9 mouse cellular contexts compared by ENCODE assay signal in the genomic region with DNA sequence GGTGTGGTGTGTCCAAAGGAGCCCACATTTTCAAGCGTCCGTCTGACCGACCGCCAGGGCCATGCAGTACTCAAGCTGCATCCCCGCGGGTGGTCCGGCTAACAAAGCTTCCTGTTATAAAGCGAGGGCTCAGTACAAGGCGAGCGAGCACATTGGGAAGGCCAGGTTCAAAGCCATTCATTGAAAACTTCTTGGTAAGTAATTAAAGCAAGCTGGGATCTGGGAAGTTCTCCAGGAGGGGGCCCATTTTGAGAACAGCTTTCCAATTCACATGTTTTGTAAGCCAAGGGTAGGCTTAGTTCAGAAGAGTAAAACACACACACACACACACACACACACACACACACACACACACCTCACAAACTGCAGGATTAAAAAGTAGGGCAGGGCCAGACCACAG. TPM values are rescaled to one million over a fixed set of nuclear protein-coding genes. Genes with fewer than 3 reads are reported as not detected.
DNase-seq lines count a peak whose midpoint lies in the region; ATAC-seq lines count a peak whose summit lies in the region.
"Had no signal": no experiment of that assay in that cellular context is flagged by ENCODE, and none has a peak within 500 bp of the region (broad histone marks: within the 10 kb centered on the region; RNA-seq: fewer than 3 reads in every experiment).

No protein-coding gene starts in this region.

- no peaks in the 10 kb centered on the region for H3K9me3 ChIP-seq in hindbrain, embryonic 10.5 days
- H3K9me3 ChIP-seq in limb, embryonic 11.5 days (ENCODE audit: control insufficient read depth, low read length), result no peaks in the 10 kb centered on the region

- H3K27ac ChIP-seq in hindbrain, embryonic 10.5 days, result no peak overlapping the region
- H3K27ac ChIP-seq in limb, embryonic 11.5 days (replicated peaks; ENCODE audit: low read depth, low read length), result 0 out of 2 replicates have a peak overlapping the region, but pooled peaks have one; percentile 8

- H3K9ac ChIP-seq in limb, embryonic 11.5 days (ENCODE audit: low read length), result no peak overlapping the region

- H3K36me3 ChIP-seq in hindbrain, embryonic 10.5 days, result no peaks in the 10 kb centered on the region
- H3K36me3 ChIP-seq in limb, embryonic 11.5 days (ENCODE audit: control insufficient read depth, insufficient read depth, low read length), result no peaks in the 10 kb centered on the region

- peaks cover 6% of the 10 kb centered on the region for H3K4me1 ChIP-seq in hindbrain, embryonic 10.5 days (replicated peaks)
- peaks cover 4% of the 10 kb centered on the region; the same call in 1 of the 2 replicates for H3K4me1 ChIP-seq in limb, embryonic 11.5 days (ENCODE audit: control insufficient read depth, insufficient read depth, low read length)

- peaks cover 2% of the 10 kb centered on the region for H3K27me3 ChIP-seq in hindbrain, embryonic 10.5 days (ENCODE audit: insufficient read depth, poor library complexity, severe bottlenecking)
- H3K27me3 ChIP-seq in limb, embryonic 11.5 days (ENCODE audit: control insufficient read depth, insufficient read depth, low read length), result no peaks in the 10 kb centered on the region

- ATAC-seq in limb, embryonic 11.5 days (ENCODE audit: insufficient number of reproducible peaks, low FRiP score, low TSS enrichment, low read depth), result peak; percentile 79; the same call in 1 of the 2 replicates
- no peak for ATAC-seq in activated CD4-positive, CD25-positive, alpha-beta regulatory T cell, adult 4 months
- no peak for ATAC-seq in CD4-positive, CD25-positive, alpha-beta regulatory T cell, adult 4 months

- no peak overlapping the region for H3K4me3 ChIP-seq in hindbrain, embryonic 10.5 days
- H3K4me3 ChIP-seq in limb, embryonic 11.5 days (ENCODE audit: low read depth, low read length), result no peak overlapping the region

- DNase-seq in right cerebral cortex, adult 18-20 months, result peak; percentile 37
- no peak for DNase-seq in right cerebral cortex, adult 2 months (ENCODE audit: low spot score in 2 of 2)
- peak; percentile 59 for DNase-seq in hindbrain, embryonic 10.5 days (ENCODE audit: low spot score)
- DNase-seq in limb, embryonic 11.5 days (ENCODE audit: low spot score), result peak; percentile 85
- peak; percentile 34 to 49 for DNase-seq in right cerebral cortex, postnatal 36 days (ENCODE audit: low spot score in 2 of 2)
- no peak for DNase-seq in thymus, postnatal 4 days
- DNase-seq: kidney, adult 11 months had no signal

- H3K4me2 ChIP-seq in limb, embryonic 11.5 days (ENCODE audit: low read depth, severe bottlenecking), result no peak overlapping the region

- 28% methylated on average over 10 of the region's 10 CpGs for WGBS in hindbrain, embryonic 10.5 days
- 13% methylated on average over 10 of the region's 10 CpGs for WGBS in limb, embryonic 11.5 days

RNA-seq across cellular contexts. Expression of a gene that starts 57.3 kb away (rescaled TPM):
- polyA plus RNA-seq in hindbrain, embryonic 10.5 days (2016; fragmentation: Nextera tagmentation; extraction: Ambion mirVana), result 34.0 and 38.3 TPM in 2 replicates
- polyA plus RNA-seq in limb, embryonic 11.5 days (2014; fragmentation: Nextera tagmentation; extraction: Ambion mirVana), result 35.8 and 37.8 TPM in 2 replicates
- polyA plus RNA-seq in activated CD4-positive, CD25-positive, alpha-beta regulatory T cell, adult 4 months (2017; shearing (Covaris generic)), result 1 to 10 TPM; 4.1 to 5.2 TPM
- 1 to 10 TPM; 2.5 to 3.4 TPM for polyA plus RNA-seq in CD4-positive, CD25-positive, alpha-beta regulatory T cell, adult 4 months (2017; shearing (Covaris generic))

Comparison
In these comparisons a context has a peak if more than half of its experiments do, and no peak if none do; other contexts are left out.
1. DNase-seq: peak in right cerebral cortex, adult 18-20 months (single experiment), hindbrain, embryonic 10.5 days (single experiment), limb, embryonic 11.5 days (single experiment) and right cerebral cortex, postnatal 36 days (2 of 2); none in right cerebral cortex, adult 2 months (0 of 2) and thymus, postnatal 4 days (single experiment).